In genomic region chr10:69452180-69452977, GRCm38 (mm10) we compare ENCODE assay signal across 8 mouse cellular contexts. TPM values are rescaled to one million over a fixed set of nuclear protein-coding genes. Genes with fewer than 3 reads are reported as not detected.
A peak's percentile ranks its signal among the peaks of the same experiment; 100 is the strongest.
DNase-seq lines count a peak whose midpoint lies in the region; TF ChIP-seq lines count a peak whose summit lies in the region.
"Had no signal": no experiment of that assay in that cellular context is flagged by ENCODE, and none has a peak within 500 bp of the region (broad histone marks: within the 10 kb centered on the region; RNA-seq: fewer than 3 reads in every experiment).

No protein-coding gene starts in this region.

- H3K4me3 ChIP-seq in C2C12 (ENCODE audit: insufficient read depth, poor library complexity, severe bottlenecking), result no peak overlapping the region
- H3K4me3 ChIP-seq in cortical plate, adult 2 months (ENCODE audit: insufficient read depth, low read length), result no peak overlapping the region
- H3K4me3 ChIP-seq: neural tube, embryonic 12.5 days had no signal

- H3ac ChIP-seq in C2C12 (ENCODE audit: control insufficient read depth, insufficient read length, low read depth), result no peak overlapping the region

- no peaks in the 10 kb centered on the region for H3K36me3 ChIP-seq in C2C12 (ENCODE audit: control insufficient read depth, insufficient read depth)
- H3K36me3 ChIP-seq: neural tube, embryonic 12.5 days had no signal

- TF ChIP-seq POLR2A in cortical plate, adult 2 months (IDR thresholded peaks at IDR 0.05; ENCODE audit: extremely low read depth, insufficient read depth, low read length), result no peak

- no peaks in the 10 kb centered on the region for H3K4me1 ChIP-seq in cortical plate, adult 2 months (ENCODE audit: control insufficient read depth, insufficient read depth, low read length)
- H3K4me1 ChIP-seq: neural tube, embryonic 12.5 days had no signal

- no peaks in the 10 kb centered on the region for H3K27me3 ChIP-seq in C2C12 (ENCODE audit: control insufficient read depth, insufficient read depth, insufficient read length)
- H3K27me3 ChIP-seq: neural tube, embryonic 12.5 days had no signal

- H3K27ac ChIP-seq in cortical plate, adult 2 months (ENCODE audit: insufficient read depth, low read length), result no peak overlapping the region
- H3K27ac ChIP-seq: neural tube, embryonic 12.5 days had no signal

- intact Hi-C loops in heart, postnatal 10 days (cut with DNase I), result loop anchor here (1.0 to 5.0 kb wide), 3 partner anchors 203 to 510 kb away; no protein-coding TSS in a partner anchor

- peak; percentile 47 for TF ChIP-seq CTCF in C2C12 (IDR thresholded peaks at IDR 0.05; ENCODE audit: control insufficient read depth, insufficient read depth, insufficient read length)
- peak; percentile 78 for TF ChIP-seq CTCF in cortical plate, adult 2 months (IDR thresholded peaks at IDR 0.05; ENCODE audit: extremely low read depth, insufficient read depth, low read length)

- no peaks in the 10 kb centered on the region for H3K79me3 ChIP-seq in C2C12 (ENCODE audit: low read depth)

- no peaks in the 10 kb centered on the region for H3K79me2 ChIP-seq in C2C12 (ENCODE audit: control insufficient read depth, insufficient read depth)

- peak; percentile 38 for DNase-seq in R1 (ENCODE audit: low read depth, low spot score)
- peak; percentile 65 to 82 for DNase-seq in heart, postnatal 10 days
- peak; percentile 83 for DNase-seq in layer of hippocampus, adult 11-12 months (ENCODE audit: low spot score)
- peak; percentile 41 for DNase-seq in lung, postnatal 25 days (ENCODE audit: low spot score)
- DNase-seq in right cerebral cortex, postnatal 4 days, result peak; percentile 80

TF ChIP-seq in C2C12, 6 proteins besides CTCF, POLR2A, EP300 and RAD21:
- no peak for TF ChIP-seq MYOG (IDR thresholded peaks at IDR 0.05; ENCODE audit: control insufficient read depth, extremely low read depth, insufficient read length)
- no peak for TF ChIP-seq USF1 (IDR thresholded peaks at IDR 0.05; ENCODE audit: low read depth)
- TF ChIP-seq CEBPB (IDR thresholded peaks at IDR 0.05; ENCODE audit: low read depth), result no peak
- TF ChIP-seq FOSL1 (IDR thresholded peaks at IDR 0.05; ENCODE audit: insufficient read depth, low read length, poor library complexity, severe bottlenecking), result no peak
- TF ChIP-seq MYOD1 (IDR thresholded peaks at IDR 0.05; ENCODE audit: control insufficient read depth, insufficient read length, low read depth), result no peak
- TF ChIP-seq MAX (IDR thresholded peaks at IDR 0.05), result no peak
TF ChIP-seq in C2C12: peak in this region for 0.

RNA-seq across cellular contexts. Expression of gene Ank3, which starts 53.8 kb away (rescaled TPM):
- 9.8 TPM for polyA plus RNA-seq in C2C12 (2012; fragmentation: generic; extraction: Trizol)
- 187 and 188 TPM in 2 replicates for polyA plus RNA-seq in cortical plate, adult 2 months (2012; rRNA removed)
- total RNA-seq in heart, postnatal 10 days (2021), result 10 to 100 TPM; 58.0 to 76.6 TPM

Comparison
In these comparisons a context has a peak if more than half of its experiments do, and no peak if none do; other contexts are left out.
1. RNA of gene Ank3, which starts 53.8 kb away (polyA plus RNA-seq): 187 to 188 TPM in cortical plate, adult 2 months; 9.8 TPM in C2C12 (single experiment); every median in the first group is over 10 times any median in the second.
2. Peak in every context shown above with its lines, with median percentiles within 50 percentile points of each other: DNase-seq.